Mouse (Mus musculus) right cerebral cortex, postnatal 36 days (tissue): ENCODE measurements around the gene Hist1h2bf.
"Not testable (repeated sequence)": the region's sequence is repeated elsewhere in the genome, so short reads cannot be mapped to it uniquely, and the experiment has no call there.

Experiments used
- DNase-seq, 2 experiments: peaks; one replicate each; pipeline ENCODE4 v3.0.0; 2022; ENCODE audit warnings: low spot score in 2 of 2, mixed read lengths in 1 of 2

Hist1h2bf gene

DNA sequence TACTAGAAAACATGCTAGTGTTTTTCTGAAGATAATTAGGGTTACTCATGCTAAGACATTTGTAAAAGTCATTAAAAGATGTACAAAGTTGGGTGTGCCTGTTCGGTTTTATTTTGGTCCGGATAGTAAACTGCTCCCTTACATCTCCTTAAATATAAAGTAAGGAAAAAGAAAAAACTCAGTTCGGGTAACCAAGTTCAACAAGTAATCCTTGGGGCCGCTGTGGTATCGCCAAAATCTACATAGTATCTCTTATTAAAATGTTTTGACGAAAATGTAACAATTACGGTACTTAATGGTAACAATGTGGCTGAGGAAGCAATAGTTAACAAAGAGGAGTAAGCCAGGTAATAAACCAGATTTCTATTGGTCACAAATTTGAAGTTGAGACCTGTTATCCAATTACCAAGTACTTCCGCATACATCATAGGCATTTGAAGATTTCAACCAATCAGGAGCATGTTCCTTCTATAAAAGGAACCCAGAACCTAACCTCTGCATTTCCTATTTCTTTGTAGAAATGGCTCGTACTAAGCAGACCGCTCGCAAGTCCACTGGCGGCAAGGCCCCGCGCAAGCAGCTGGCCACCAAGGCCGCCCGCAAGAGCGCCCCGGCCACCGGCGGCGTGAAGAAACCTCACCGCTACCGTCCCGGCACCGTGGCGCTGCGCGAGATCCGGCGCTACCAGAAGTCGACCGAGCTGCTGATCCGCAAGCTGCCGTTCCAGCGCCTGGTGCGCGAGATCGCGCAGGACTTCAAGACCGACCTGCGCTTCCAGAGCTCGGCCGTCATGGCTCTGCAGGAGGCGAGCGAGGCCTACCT is 29.8 kb downstream of the Hist1h2bf start, which contains the start of gene Hist1h3f:
Hist1h3f (plus strand) TSS at position 88 of the 822 bp plus-strand sequence.
- peak in 1 of 2 experiments; percentile 70 for DNase-seq

- peak; percentile 67 to 90 for DNase-seq
Observed at GRCm38 (mm10) chr13:23542999-23543607, 30.9 kb downstream of the Hist1h2bf start, which contains the start of gene Hist1h2bh. Gene Hist1h2bh, minus strand, starts transcription at chr13:23543392.

GRCm38 (mm10) chr13:23542225-23542980 is 31.6 kb downstream of the Hist1h2bf start:
- not testable (repeated sequence) for DNase-seq

DNA sequence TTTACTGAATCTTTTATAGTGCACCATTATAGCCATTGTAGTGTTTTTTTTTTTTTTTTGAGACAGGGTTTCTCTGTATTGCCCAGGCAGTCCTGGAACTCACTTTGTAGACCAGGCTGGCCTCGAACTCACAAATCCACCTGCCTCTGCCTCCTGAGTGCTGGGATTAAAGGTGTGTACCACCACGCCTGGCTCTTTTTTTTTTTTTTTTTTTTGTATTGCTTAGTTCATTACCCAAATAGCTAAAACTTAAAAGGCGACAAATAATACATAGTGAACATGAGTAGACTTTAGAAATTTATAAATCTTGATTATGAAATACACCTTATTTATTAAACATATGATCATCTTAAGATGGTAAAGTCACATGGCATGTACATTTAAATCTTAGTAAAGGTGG is 32.5 kb downstream of the Hist1h2bf start:
- no peak for DNase-seq

DNA sequence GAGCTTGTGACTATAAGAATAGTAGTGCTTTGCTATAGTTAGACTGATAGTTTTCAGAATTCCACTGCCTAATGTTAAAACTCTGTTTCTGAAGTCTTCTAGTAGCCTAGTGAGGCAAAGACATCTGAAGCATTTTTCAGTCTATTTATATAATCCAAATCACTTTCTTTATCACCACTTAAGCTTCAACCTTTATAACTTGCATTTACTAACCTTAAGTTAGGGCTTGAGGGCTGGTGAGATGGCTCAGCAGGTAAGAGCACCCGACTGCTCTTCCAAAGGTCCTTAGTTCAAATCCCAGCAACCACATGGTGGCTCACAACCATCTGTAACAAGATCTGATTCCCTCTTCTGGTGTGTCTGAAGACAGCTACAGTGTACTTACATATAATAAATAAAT is 34.2 kb downstream of the Hist1h2bf start:
- not testable (repeated sequence) for DNase-seq

- no peak for DNase-seq
Observed at GRCm38 (mm10) chr13:23538249-23538648, 35.7 kb downstream of the Hist1h2bf start.

DNA sequence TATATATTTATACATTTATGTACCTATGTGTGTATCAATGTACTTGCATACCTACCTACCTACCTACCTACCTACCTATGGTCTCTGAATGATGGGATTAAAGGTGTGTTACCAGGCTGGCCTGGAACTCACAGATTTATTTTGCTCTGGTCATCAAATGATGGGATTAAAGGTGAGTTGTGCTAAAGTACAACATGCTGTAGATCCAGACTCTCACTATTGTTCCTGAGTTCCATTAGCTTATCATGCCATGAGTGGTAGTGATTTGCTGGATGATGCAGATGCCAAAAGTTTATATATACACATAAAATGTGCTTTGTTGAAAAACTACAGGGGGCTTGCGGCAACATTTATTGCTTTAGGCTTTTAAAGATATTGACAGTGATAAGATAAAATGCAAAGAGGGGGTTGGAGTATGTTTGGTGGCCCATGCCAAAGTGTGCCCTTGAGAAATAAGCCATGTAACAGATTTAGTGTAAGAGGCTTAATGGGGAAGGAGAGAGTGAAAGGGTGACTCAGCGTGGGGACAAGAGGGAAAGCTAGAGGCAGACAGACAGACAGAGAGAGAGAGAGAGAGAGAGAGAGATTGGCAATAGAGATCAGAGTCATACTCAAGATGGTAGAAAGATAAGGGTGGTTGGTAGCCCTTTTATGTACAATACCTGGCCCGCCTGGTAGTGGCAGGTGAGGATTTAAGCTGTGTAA is 36.8 kb downstream of the Hist1h2bf start:
- DNase-seq, result no peak

DNA sequence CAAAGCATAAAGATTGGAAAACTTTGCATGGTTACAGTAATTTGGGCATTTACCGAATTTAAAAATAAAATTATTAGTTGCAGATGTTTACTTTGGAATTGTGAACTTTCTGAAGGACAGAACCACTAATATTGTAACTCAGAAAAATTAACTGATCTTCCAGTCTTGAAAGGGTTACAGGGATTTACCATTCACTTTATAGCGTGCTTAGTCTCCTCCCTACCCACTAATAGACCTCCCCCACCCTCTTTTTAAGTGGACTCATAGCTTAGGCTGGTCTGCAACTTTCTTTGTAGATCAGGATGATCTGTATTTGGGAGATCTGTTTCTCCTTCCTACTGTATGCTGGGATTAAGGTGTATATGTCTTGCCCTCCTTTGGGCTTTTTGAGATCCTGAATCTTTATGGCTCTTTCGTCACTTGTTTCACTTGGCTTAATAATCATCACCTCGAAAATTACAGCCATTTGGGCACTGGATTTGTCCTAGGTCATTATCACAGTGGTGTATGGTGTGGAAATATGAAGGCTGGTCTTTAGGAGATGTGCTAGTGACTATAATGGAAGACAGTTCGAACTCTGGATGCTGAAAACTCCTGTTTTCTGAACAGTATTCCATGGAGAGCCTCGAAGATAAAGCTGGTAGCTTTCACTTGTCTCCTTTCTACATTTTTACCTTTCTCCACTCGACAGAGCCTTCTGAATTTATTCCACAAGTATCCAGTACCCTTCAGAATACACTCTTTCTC is 37.7 kb downstream of the Hist1h2bf start:
- DNase-seq, result no peak

- peak; percentile 86 to 94 for DNase-seq
Observed at GRCm38 (mm10) chr13:23535137-23536075, 38.6 kb downstream of the Hist1h2bf start, which contains the start of gene Hist1h3g. Gene Hist1h3g, plus strand, starts transcription at chr13:23535422.

- no peak for DNase-seq
Observed at GRCm38 (mm10) chr13:23534368-23535131, 39.4 kb downstream of the Hist1h2bf start.

GRCm38 (mm10) chr13:23533560-23534367 is 40.2 kb downstream of the Hist1h2bf start, which contains the start of gene Hist1h2af:
Gene Hist1h2af, plus strand, starts transcription at chr13:23533906.
- peak; percentile 72 to 81 for DNase-seq

DNA sequence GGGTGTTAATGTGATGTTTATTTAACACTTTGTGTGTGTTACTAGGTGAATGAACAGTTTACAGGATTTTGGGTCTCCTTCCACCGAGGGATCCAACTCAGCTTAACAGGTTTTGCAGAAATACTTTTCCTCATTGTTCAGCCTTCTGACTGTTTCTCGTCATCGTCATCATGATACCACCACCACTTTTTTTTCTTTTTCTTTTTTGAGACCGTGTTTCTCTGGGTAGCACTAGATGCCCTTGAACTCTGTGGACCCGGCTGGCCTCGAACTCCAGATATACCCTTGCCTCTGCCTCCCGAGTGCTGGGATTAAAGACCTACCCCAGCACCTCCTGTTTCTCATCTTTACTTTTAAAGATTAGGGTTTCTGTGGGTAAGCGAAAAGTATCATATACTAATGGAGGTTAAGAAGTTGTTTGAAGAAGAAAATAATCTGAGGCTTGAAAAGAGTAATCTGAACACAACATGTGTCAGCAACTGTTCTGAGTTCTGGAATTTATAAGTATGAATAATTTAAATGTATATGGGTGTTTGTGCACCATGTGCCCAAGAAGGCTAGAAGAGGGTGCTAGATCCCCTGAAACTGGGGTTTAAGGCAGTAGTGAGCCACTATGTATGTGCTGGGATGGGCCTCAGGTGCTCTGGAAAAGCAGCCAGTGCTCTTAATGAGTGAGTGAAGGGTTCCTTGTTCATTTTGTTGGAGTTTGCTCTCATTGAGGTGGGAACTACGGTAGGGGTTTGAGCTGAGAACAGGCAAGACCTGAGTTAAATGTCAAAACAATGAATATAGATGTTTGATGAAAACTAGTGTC is 41.5 kb downstream of the Hist1h2bf start:
- DNase-seq, result no peak

- DNase-seq, result peak; percentile 95 to 97
Observed at GRCm38 (mm10) chr13:23530901-23531875, 42.8 kb downstream of the Hist1h2bf start, which contains the start of gene Hist1h4h. Gene Hist1h4h, plus strand, starts transcription at chr13:23531050.

DNA sequence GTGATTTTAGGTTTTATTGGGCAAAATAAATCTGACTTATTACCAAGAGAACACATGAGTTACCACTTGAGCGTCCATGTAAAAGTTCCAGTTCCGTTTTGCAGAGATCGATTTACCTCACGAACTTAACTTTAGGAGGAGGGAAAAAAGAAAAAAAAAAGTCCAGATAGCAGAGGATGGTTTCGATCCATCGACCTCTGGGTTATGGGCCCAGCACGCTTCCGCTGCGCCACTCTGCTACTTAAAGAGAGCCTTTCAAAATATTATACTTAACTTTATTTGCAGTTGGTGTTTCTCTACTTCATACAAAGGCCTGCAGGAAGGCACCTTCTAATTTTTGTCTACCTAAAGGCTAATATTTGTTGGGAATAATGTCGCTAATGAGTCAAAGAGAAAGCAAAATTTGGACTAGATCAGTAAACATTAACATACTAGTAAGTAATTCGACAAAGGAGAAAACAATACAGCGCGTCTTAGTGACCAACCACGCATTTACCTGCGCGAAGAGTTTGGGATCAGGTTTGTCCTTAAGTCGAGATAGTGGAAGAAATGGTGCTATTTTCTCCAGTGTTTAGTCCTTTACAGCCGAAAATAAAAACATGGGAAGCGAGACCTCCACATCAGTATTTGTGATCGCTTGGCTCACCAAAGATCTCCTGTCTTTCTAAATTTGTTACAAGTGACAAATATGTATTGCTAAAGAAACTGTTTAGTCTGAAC is 43.7 kb downstream of the Hist1h2bf start:
- peak; percentile 36 to 49 for DNase-seq
